Mouse (Mus musculus) cortical plate, adult 2 months (tissue): ENCODE data around the gene Lrrc74a.

Experiments used
- CTCF ChIP-seq: fragments of 200-500 bp; IDR thresholded peaks from 2 replicates; pipeline ENCODE4 v1.5.1; 2011; ENCODE audit warnings: mild to moderate bottlenecking, control low read depth, low read length; ENCODE audit not compliant: insufficient read depth; ENCODE audit errors: extremely low read depth
- POLR2A ChIP-seq: fragments of 200-500 bp; IDR thresholded peaks from 2 replicates; pipeline ENCODE4 v1.6.1; 2011; ENCODE audit warnings: mild to moderate bottlenecking, low read length, control low read depth; ENCODE audit not compliant: insufficient read depth; ENCODE audit errors: extremely low read depth

DNA sequence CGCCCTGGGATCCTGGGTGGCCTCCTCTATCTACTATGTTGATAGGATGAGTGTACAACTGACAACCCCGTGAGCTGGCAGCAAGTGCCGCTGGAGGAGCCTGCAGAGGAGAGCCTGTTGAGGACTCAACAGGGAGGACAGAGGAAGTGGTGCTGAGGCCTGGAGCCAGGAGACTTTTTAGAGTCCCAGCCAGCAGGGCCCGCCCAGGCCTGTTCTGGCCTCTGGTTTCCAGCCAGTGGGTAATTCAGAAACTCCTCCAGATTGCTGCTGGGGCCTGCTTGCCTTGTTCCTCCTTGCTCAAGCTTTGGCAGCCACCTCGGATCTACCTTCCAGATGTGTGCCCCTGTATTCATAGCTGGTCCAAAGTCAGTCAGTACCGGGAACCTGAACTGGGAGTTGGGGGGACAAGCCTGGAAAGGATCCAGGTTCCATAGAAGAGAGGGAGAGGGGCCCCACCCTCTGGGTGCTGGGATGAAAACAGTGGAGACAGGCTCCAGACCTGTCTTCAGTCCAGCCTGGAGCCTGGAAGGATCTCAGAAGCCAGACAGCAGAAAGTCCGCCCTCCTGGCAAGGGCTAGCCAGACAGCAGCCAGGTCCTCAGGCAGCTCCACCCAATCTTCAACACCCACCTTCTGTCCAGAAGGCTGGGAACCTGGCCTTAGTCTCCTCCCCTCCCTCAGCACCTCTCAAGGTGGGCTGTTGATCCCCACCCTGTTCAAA lies 41.6 kb downstream of the Lrrc74a start:
- TF ChIP-seq POLR2A (no peak), CTCF (no peak)
